Mouse (Mus musculus) duodenum, adult 2 months (tissue): ENCODE results near the gene Sec14l5. TPM values are rescaled to one million over a fixed set of nuclear protein-coding genes. Genes with fewer than 3 reads are reported as not detected.

ENCODE experiments used
- polyA plus RNA-seq: library from polyadenylated mRNA; depleted of rRNA; stranded (reverse); fragments of >200 nt; gene quantifications from 2 replicates; pipeline ENCODE4 v1.2.3, GENCODE M21; 2012; ENCODE audit warnings: low replicate concordance; rRNA removed

Gene Sec14l5
- 0.07 TPM in 1 of 2 replicates, not detected in the other for polyA plus RNA-seq

DNA sequence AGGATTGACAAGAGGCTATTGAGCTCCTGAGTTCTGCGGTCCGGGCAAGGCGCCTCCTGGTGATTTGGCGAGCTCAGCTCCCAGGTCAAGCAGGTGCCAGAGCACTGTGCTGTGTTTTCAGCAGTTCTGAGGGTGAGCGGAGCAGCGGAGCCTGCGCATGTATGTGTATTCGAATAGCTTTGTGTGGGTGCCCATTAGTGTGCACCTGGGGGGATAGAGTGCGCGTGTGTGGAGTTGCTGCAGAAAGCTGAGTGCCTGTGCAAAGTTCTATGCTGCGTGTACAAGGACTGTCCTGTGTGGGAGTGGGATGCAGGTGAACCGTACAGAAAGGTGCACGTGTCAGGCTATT is at the start of gene Sec14l5:
Gene Sec14l5 (plus strand): TSS at position 73 of the 349 bp plus-strand sequence.

DNA sequence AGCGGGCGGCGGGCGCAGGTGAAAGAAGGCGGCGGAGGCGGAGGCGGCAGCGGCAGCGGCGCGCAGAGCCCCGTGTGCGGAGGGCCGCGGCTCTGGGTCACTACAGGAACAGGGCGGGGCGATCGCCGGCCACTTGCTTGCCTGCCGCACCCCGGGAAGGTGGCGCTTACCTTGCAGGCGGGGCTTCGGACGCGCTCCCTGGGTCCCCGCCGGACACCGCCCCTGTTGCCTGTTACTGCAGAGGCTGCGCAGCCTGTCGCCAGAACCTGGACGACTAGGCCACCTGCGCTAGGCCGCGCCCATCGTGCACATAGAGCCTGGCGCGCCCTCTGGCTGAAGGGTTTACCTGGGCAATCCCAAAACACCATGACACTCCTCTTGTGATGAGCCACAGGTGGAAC is 14.5 kb upstream of the Sec14l5 start, which contains the start of gene Ppl:
Gene Ppl (minus strand): TSS at position 21 of the 401 bp plus-strand sequence.

DNA sequence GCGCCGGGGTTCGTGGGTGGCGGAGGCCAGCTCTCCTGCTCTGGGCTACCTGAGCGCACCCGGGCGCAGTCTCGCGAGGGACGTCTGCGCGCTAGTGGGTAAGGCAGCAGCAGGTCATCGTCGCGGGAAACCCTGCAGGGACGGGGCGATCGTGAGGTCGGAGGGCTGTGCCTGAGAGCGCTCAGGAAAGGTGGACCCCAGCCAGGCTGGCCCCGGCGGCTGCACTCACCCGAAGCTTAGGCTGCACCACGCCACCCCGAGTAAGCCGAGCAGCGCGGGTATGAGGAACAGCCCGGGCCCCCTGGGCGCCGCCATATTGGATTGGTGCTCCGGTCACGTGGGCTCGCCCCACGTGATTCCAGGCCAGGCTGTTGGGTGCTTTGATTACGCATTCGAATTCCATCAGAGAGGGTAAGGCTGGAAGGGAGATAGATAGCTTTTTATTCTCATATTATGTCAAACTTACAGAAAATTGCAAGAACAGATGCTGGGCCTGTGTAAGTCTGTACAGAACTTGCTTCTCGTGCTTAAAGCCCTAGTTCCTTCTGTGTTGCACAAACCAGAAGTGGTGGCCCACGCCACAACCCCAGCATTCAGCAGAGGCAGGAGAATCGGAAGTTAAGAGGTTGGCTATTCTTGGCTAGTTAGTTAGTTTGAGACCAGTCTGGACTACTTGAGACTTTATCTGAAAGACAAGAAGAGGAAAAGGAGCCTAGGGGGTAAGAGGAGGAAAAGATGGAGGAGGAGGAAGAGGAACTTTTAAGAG is 56.9 kb downstream of the Sec14l5 start, which contains the start of gene Nagpa:
Gene Nagpa (minus strand): TSS at position 345 of the 766 bp plus-strand sequence.

GRCm38 (mm10) chr16:5222140-5222539 is 75.2 kb downstream of the Sec14l5 start, which contains the start of gene AU021092:
Gene AU021092 (minus strand): TSS chr16:5222299.

GRCm38 (mm10) chr16:5233418-5234313 is 86.8 kb downstream of the Sec14l5 start, which contains the start of gene Alg1:
Gene Alg1 (plus strand): TSS chr16:5233621.

Other genes with a start within 250 kb of the Sec14l5 start
- gene Nudt16l1, start 208.3 kb upstream of the Sec14l5 start, polyA plus RNA-seq, result 37.5 and 39.6 TPM in 2 replicates
- 21.8 and 24.0 TPM in 2 replicates for gene Anks3, start 182.9 kb upstream of the Sec14l5 start, polyA plus RNA-seq
- not detected in 2 replicates for gene Sept12, start 149.3 kb upstream of the Sec14l5 start, polyA plus RNA-seq
- gene Smim22, start 139.8 kb upstream of the Sec14l5 start, polyA plus RNA-seq, result 205 and 527 TPM in 2 replicates
- gene Rogdi, start 133.6 kb upstream of the Sec14l5 start, polyA plus RNA-seq, result 50.5 and 84.1 TPM in 2 replicates
- 33.0 and 46.5 TPM in 2 replicates for gene Glyr1, start 97.2 kb upstream of the Sec14l5 start, polyA plus RNA-seq
- gene Ubn1, start 97.1 kb upstream of the Sec14l5 start, polyA plus RNA-seq, result 11.9 and 15.4 TPM in 2 replicates
- gene Ppl, start 14.7 kb upstream of the Sec14l5 start, polyA plus RNA-seq, result 0.37 and 0.78 TPM in 2 replicates
- 32.7 and 35.2 TPM in 2 replicates for gene Nagpa, start 56.9 kb downstream of the Sec14l5 start, polyA plus RNA-seq
- gene AU021092, start 75.2 kb downstream of the Sec14l5 start, polyA plus RNA-seq, result 2.6 and 3.8 TPM in 2 replicates
- 25.5 and 33.5 TPM in 2 replicates for gene Alg1, start 86.5 kb downstream of the Sec14l5 start, polyA plus RNA-seq
- gene Eef2kmt, start 108.9 kb downstream of the Sec14l5 start, polyA plus RNA-seq, result 24.5 and 38.4 TPM in 2 replicates